Mouse (Mus musculus) hindbrain, embryonic 15.5 days (tissue): ENCODE measurements around the gene Gucy2g. TPM values are rescaled to one million over a fixed set of nuclear protein-coding genes. Genes with fewer than 3 reads are reported as not detected.
"Not testable (repeated sequence)": the region's sequence is repeated elsewhere in the genome, so short reads cannot be mapped to it uniquely, and the experiment has no call there.

Source experiments
- ATAC-seq: fragments of 200-750 bp; cut with Nextera tagmentation; 2 replicates; pipeline ENCODE4 v1.8.0; 2017; ENCODE audit warnings: low read depth, moderate number of reproducible peaks, moderate TSS enrichment; ENCODE audit not compliant: low FRiP score
- H3K27ac ChIP-seq: fragments of 300-500 bp; sonication (generic); replicated peaks from 2 replicates; pipeline ENCODE4 v1.5.1; 2015; ENCODE audit warnings: mild to moderate bottlenecking, inconsistent platforms
- H3K27me3 ChIP-seq: fragments of 300-500 bp; sonication (generic); 2 replicates; pipeline ENCODE4 v1.6.1; 2015; ENCODE audit warnings: control low read depth, inconsistent platforms
- H3K36me3 ChIP-seq: fragments of 300-500 bp; sonication (generic); 2 replicates; pipeline ENCODE4 v1.6.1; 2015; ENCODE audit warnings: control low read depth, inconsistent platforms
- H3K4me1 ChIP-seq: fragments of 300-500 bp; sonication (generic); replicated peaks from 2 replicates; pipeline ENCODE4 v1.6.1; 2015; ENCODE audit warnings: control low read depth, inconsistent platforms
- H3K4me2 ChIP-seq: fragments of 300-500 bp; sonication (generic); 2 replicates; pipeline ENCODE4 v1.6.1; 2015; ENCODE audit warnings: moderate library complexity, mild to moderate bottlenecking, inconsistent platforms
- H3K4me3 ChIP-seq: fragments of 300-500 bp; sonication (generic); 2 replicates; pipeline ENCODE4 v1.5.1; 2015; ENCODE audit warnings: mild to moderate bottlenecking, inconsistent platforms
- H3K9ac ChIP-seq: fragments of 300-500 bp; sonication (generic); 2 replicates; pipeline ENCODE4 v1.6.1; 2015; ENCODE audit warnings: inconsistent platforms
- H3K9me3 ChIP-seq: fragments of 300-500 bp; sonication (generic); 2 replicates; pipeline ENCODE4 v1.6.1; 2016; ENCODE audit warnings: control low read depth, inconsistent platforms
- WGBS: fragments of 180-500 bp; shearing (Covaris S2); methylation state at CpG from one replicate; pipeline ENCODE4 v1.1.7; 2015; 5-methylcytosine and 5-hydroxymethylcytosine counted together
- polyA plus RNA-seq: library from polyadenylated mRNA; unstranded; fragments of >200 nt; fragmentation: Nextera tagmentation; extraction: Ambion mirVana; gene quantifications from 2 replicates; pipeline ENCODE4 v1.2.1, GENCODE M21; 2015

Gucy2g gene
- polyA plus RNA-seq, 1 experiment from 2014 or later: 0.12 TPM

GRCm38 (mm10) chr19:55170399-55170798, 70.6 kb downstream of the Gucy2g start:
- no peak overlapping the region for H3K4me2 ChIP-seq
- ATAC-seq: no peak
- H3K4me3 ChIP-seq: no peak overlapping the region
- H3K4me1 ChIP-seq: no peaks in the 10 kb centered on the region
- H3K27ac ChIP-seq: no peak overlapping the region
- no peaks in the 10 kb centered on the region for H3K9me3 ChIP-seq
- H3K27me3 ChIP-seq: no peaks in the 10 kb centered on the region
- H3K9ac ChIP-seq: no peak overlapping the region
- H3K36me3 ChIP-seq: no peaks in the 10 kb centered on the region

GRCm38 (mm10) chr19:55169236-55169729, 71.8 kb downstream of the Gucy2g start:
- H3K9ac ChIP-seq, H3K4me2 ChIP-seq, H3K4me1 ChIP-seq, H3K36me3 ChIP-seq, H3K27ac ChIP-seq, ATAC-seq, H3K9me3 ChIP-seq, H3K27me3 ChIP-seq, H3K4me3 ChIP-seq: not testable (repeated sequence)
- 90% methylated on average over 8 of the region's 8 CpGs for WGBS

- Histone ChIP-seq H3K9ac (no peak overlapping the region), H3K4me2 (no peak overlapping the region), H3K27me3 (no peaks in the 10 kb centered on the region), H3K4me3 (no peak overlapping the region), H3K4me1 (no peaks in the 10 kb centered on the region), H3K36me3 (no peaks in the 10 kb centered on the region), H3K9me3 (no peaks in the 10 kb centered on the region), H3K27ac (no peak overlapping the region)
- ATAC-seq: no peak
- 82% methylated on average over 6 of the region's 6 CpGs for WGBS
Observed at GRCm38 (mm10) chr19:55168360-55168759, 72.7 kb downstream of the Gucy2g start.

GRCm38 (mm10) chr19:55167741-55168140, 73.3 kb downstream of the Gucy2g start:
- 64% methylated on average over 2 of the region's 2 CpGs for WGBS
- no peak overlapping the region for H3K4me3 ChIP-seq
- no peaks in the 10 kb centered on the region for H3K36me3 ChIP-seq
- H3K27me3 ChIP-seq: no peaks in the 10 kb centered on the region
- H3K4me2 ChIP-seq: no peak overlapping the region
- no peaks in the 10 kb centered on the region for H3K4me1 ChIP-seq
- ATAC-seq: no peak
- no peaks in the 10 kb centered on the region for H3K9me3 ChIP-seq
- no peak overlapping the region for H3K9ac ChIP-seq
- H3K27ac ChIP-seq: no peak overlapping the region

- no peak for ATAC-seq
- Histone ChIP-seq H3K4me3 (no peak overlapping the region), H3K4me1 (no peaks in the 10 kb centered on the region), H3K9ac (no peak overlapping the region), H3K36me3 (no peaks in the 10 kb centered on the region), H3K4me2 (no peak overlapping the region), H3K27ac (no peak overlapping the region), H3K27me3 (no peaks in the 10 kb centered on the region), H3K9me3 (no peaks in the 10 kb centered on the region)
- 96% methylated on average over 2 of the region's 2 CpGs for WGBS
Observed at GRCm38 (mm10) chr19:55166741-55167140, 74.3 kb downstream of the Gucy2g start.

GRCm38 (mm10) chr19:55165954-55166353, 75.1 kb downstream of the Gucy2g start:
- Histone ChIP-seq H3K4me3 (no peak overlapping the region), H3K4me1 (no peaks in the 10 kb centered on the region), H3K36me3 (no peaks in the 10 kb centered on the region), H3K4me2 (no peak overlapping the region), H3K9ac (no peak overlapping the region), H3K9me3 (no peaks in the 10 kb centered on the region), H3K27me3 (no peaks in the 10 kb centered on the region), H3K27ac (no peak overlapping the region)
- 81% methylated on average over 4 of the region's 4 CpGs for WGBS
- ATAC-seq: no peak

GRCm38 (mm10) chr19:55165183-55165865, 75.7 kb downstream of the Gucy2g start:
- Histone ChIP-seq H3K27ac (no peak overlapping the region), H3K4me1 (no peaks in the 10 kb centered on the region), H3K36me3 (no peaks in the 10 kb centered on the region), H3K4me3 (no peak overlapping the region), H3K4me2 (no peak overlapping the region), H3K27me3 (no peaks in the 10 kb centered on the region), H3K9ac (no peak overlapping the region), H3K9me3 (no peaks in the 10 kb centered on the region)
- 79% methylated on average over 1 of the region's 1 CpGs for WGBS
- ATAC-seq: no peak

GRCm38 (mm10) chr19:55164162-55164561, 76.9 kb downstream of the Gucy2g start:
- Histone ChIP-seq H3K4me3 (no peak overlapping the region), H3K9me3 (no peaks in the 10 kb centered on the region), H3K9ac (no peak overlapping the region), H3K4me2 (no peak overlapping the region), H3K27me3 (no peaks in the 10 kb centered on the region), H3K4me1 (no peaks in the 10 kb centered on the region), H3K27ac (no peak overlapping the region), H3K36me3 (no peaks in the 10 kb centered on the region)
- no peak for ATAC-seq
- WGBS: 83% methylated on average over 1 of the region's 1 CpGs

- Histone ChIP-seq H3K27me3 (no peaks in the 10 kb centered on the region), H3K36me3 (no peaks in the 10 kb centered on the region), H3K4me3 (no peak overlapping the region), H3K9ac (no peak overlapping the region), H3K4me2 (no peak overlapping the region), H3K27ac (no peak overlapping the region), H3K4me1 (no peaks in the 10 kb centered on the region), H3K9me3 (no peaks in the 10 kb centered on the region)
- ATAC-seq: no peak
- WGBS: 76% methylated on average over 4 of the region's 4 CpGs
Observed at GRCm38 (mm10) chr19:55162271-55162670, 78.8 kb downstream of the Gucy2g start.

- Histone ChIP-seq H3K9me3 (no peaks in the 10 kb centered on the region), H3K36me3 (no peaks in the 10 kb centered on the region), H3K4me2 (no peak overlapping the region), H3K27me3 (no peaks in the 10 kb centered on the region), H3K4me1 (no peaks in the 10 kb centered on the region), H3K9ac (no peak overlapping the region), H3K27ac (no peak overlapping the region), H3K4me3 (no peak overlapping the region)
- no peak for ATAC-seq
- WGBS: 89% methylated on average over 6 of the region's 6 CpGs
Observed at GRCm38 (mm10) chr19:55159826-55160225, 81.2 kb downstream of the Gucy2g start.

GRCm38 (mm10) chr19:55158606-55159005, 82.4 kb downstream of the Gucy2g start:
- 61% methylated on average over 8 of the region's 8 CpGs for WGBS

GRCm38 (mm10) chr19:55157029-55157428, 84.0 kb downstream of the Gucy2g start:
- no peaks in the 10 kb centered on the region for H3K4me1 ChIP-seq
- no peak overlapping the region for H3K9ac ChIP-seq
- WGBS: 87% methylated on average over 7 of the region's 7 CpGs
- H3K4me2 ChIP-seq: no peak overlapping the region
- ATAC-seq: no peak
- H3K4me3 ChIP-seq: no peak overlapping the region
- H3K27me3 ChIP-seq: no peaks in the 10 kb centered on the region
- no peaks in the 10 kb centered on the region for H3K36me3 ChIP-seq
- H3K9me3 ChIP-seq: no peaks in the 10 kb centered on the region
- no peak overlapping the region for H3K27ac ChIP-seq

More at GRCm38 (mm10) chr19:55158606-55159005, 82.4 kb downstream of the Gucy2g start:
- no peak for ATAC-seq
- Histone ChIP-seq H3K9ac (no peak overlapping the region), H3K4me2 (no peak overlapping the region), H3K4me3 (no peak overlapping the region), H3K9me3 (no peaks in the 10 kb centered on the region), H3K36me3 (no peaks in the 10 kb centered on the region), H3K27ac (no peak overlapping the region), H3K27me3 (no peaks in the 10 kb centered on the region), H3K4me1 (no peaks in the 10 kb centered on the region)

GRCm38 (mm10) chr19:55152983-55153382, 88.1 kb downstream of the Gucy2g start:
- no peak overlapping the region for H3K27ac ChIP-seq
- no peak for ATAC-seq
- no peaks in the 10 kb centered on the region for H3K36me3 ChIP-seq
- H3K9me3 ChIP-seq: no peaks in the 10 kb centered on the region
- WGBS: 90% methylated on average over 6 of the region's 6 CpGs
- H3K4me2 ChIP-seq: no peak overlapping the region
- no peak overlapping the region for H3K9ac ChIP-seq
- H3K27me3 ChIP-seq: no peaks in the 10 kb centered on the region
- no peaks in the 10 kb centered on the region for H3K4me1 ChIP-seq
- H3K4me3 ChIP-seq: no peak overlapping the region
